ENCODE assay signal across 10 mouse cellular contexts in genomic region chr9:119192202-119192990, GRCm38 (mm10). TPM values are rescaled to one million over a fixed set of nuclear protein-coding genes. Genes with fewer than 3 reads are reported as not detected.
DNase-seq lines count a peak whose midpoint lies in the region; ATAC-seq lines count a peak whose summit lies in the region.
"Had no signal": no experiment of that assay in that cellular context is flagged by ENCODE, and none has a peak within 500 bp of the region (broad histone marks: within the 10 kb centered on the region; RNA-seq: fewer than 3 reads in every experiment).

No protein-coding gene starts in this region.

- H3K9me3 ChIP-seq in neural tube, embryonic 15.5 days (replicated peaks): no peaks in the 10 kb centered on the region
- H3K9me3 ChIP-seq in kidney, embryonic 15.5 days (replicated peaks): no peaks in the 10 kb centered on the region

- no peak overlapping the region for H3K27ac ChIP-seq in neural tube, embryonic 15.5 days (replicated peaks)
- no peak overlapping the region for H3K27ac ChIP-seq in kidney, embryonic 15.5 days

- H3K4me2 ChIP-seq in neural tube, embryonic 15.5 days: no peak overlapping the region
- H3K4me2 ChIP-seq in kidney, embryonic 15.5 days: no peak overlapping the region

- ATAC-seq in CD4-positive, CD25-positive, alpha-beta regulatory T cell, adult 4 months: no peak
- ATAC-seq in neural tube, embryonic 15.5 days (ENCODE audit: low FRiP score): no peak
- ATAC-seq in common myeloid progenitor, adult 5-6 weeks (replicated peaks; ENCODE audit: low read depth, poor library complexity, severe bottlenecking): 0 out of 2 replicates have a peak, but pooled peaks have one; percentile 15
- peak; percentile 85 for ATAC-seq in kidney, embryonic 15.5 days (replicated peaks; ENCODE audit: low FRiP score)

- WGBS in neural tube, embryonic 15.5 days: 37% methylated on average over 11 of the region's 11 CpGs
- 33% methylated on average over 11 of the region's 11 CpGs for WGBS in kidney, embryonic 15.5 days

- H3K27me3 ChIP-seq in neural tube, embryonic 15.5 days (replicated peaks): no peaks in the 10 kb centered on the region
- no peaks in the 10 kb centered on the region for H3K27me3 ChIP-seq in kidney, embryonic 15.5 days

- no peak overlapping the region for H3K4me3 ChIP-seq in neural tube, embryonic 15.5 days (replicated peaks)
- no peak overlapping the region for H3K4me3 ChIP-seq in kidney, embryonic 15.5 days (replicated peaks)

- DNase-seq in CD4-positive, CD25-positive, alpha-beta regulatory T cell, adult 2 months (ENCODE audit: low read depth, low spot score): peak; percentile 65
- peak; percentile 23 for DNase-seq in neural tube, embryonic 10.5 days (ENCODE audit: extremely low spot score, low spot score)
- peak; percentile 44 to 56 for DNase-seq in lung, postnatal 4 days
- DNase-seq in urinary bladder, postnatal 25 days (ENCODE audit: low spot score): peak; percentile 82

- H3K4me1 ChIP-seq in neural tube, embryonic 15.5 days: no peaks in the 10 kb centered on the region
- no peaks in the 10 kb centered on the region for H3K4me1 ChIP-seq in kidney, embryonic 15.5 days

- no peaks in the 10 kb centered on the region for H3K36me3 ChIP-seq in neural tube, embryonic 15.5 days
- H3K36me3 ChIP-seq in kidney, embryonic 15.5 days: no peaks in the 10 kb centered on the region

- H3K9ac ChIP-seq in neural tube, embryonic 15.5 days (replicated peaks): no peak overlapping the region
- no peak overlapping the region for H3K9ac ChIP-seq in kidney, embryonic 15.5 days

RNA-seq across cellular contexts. Expression of gene Slc22a13, which starts 16.5 kb away (rescaled TPM):
- polyA plus RNA-seq in CD4-positive, CD25-positive, alpha-beta regulatory T cell, adult 4 months (2017; shearing (Covaris generic)): not detected
- polyA plus RNA-seq in neural tube, embryonic 15.5 days (2015; fragmentation: Nextera tagmentation; extraction: Ambion mirVana): 0.08 TPM in 1 of 2 replicates, not detected in the other
- not detected in 2 replicates for total RNA-seq in common myeloid progenitor, adult 5-6 weeks (2017)
- 7.6 and 9.8 TPM in 2 replicates for polyA plus RNA-seq in kidney, embryonic 15.5 days (2015; fragmentation: Nextera tagmentation; extraction: Ambion mirVana)
- polyA plus RNA-seq: heart, embryonic 14.5 days; neural tube, embryonic 14.5 days had no signal

RNA-seq across cellular contexts. Expression of gene Gm47289, which starts 33.4 kb away (rescaled TPM):
- not detected for polyA plus RNA-seq in CD4-positive, CD25-positive, alpha-beta regulatory T cell, adult 4 months (2017; shearing (Covaris generic))
- polyA plus RNA-seq in neural tube, embryonic 15.5 days (2015; fragmentation: Nextera tagmentation; extraction: Ambion mirVana): not detected in 2 replicates
- not detected in 2 replicates for total RNA-seq in common myeloid progenitor, adult 5-6 weeks (2017)
- polyA plus RNA-seq in kidney, embryonic 15.5 days (2015; fragmentation: Nextera tagmentation; extraction: Ambion mirVana): not detected in 2 replicates
- polyA plus RNA-seq: heart, embryonic 14.5 days; neural tube, embryonic 14.5 days had no signal

RNA-seq across cellular contexts. Expression of gene Acaa1b, which starts 35.5 kb away (rescaled TPM):
- polyA plus RNA-seq in CD4-positive, CD25-positive, alpha-beta regulatory T cell, adult 4 months (2017; shearing (Covaris generic)): not detected
- 5.6 and 6.4 TPM in 2 replicates for polyA plus RNA-seq in neural tube, embryonic 15.5 days (2015; fragmentation: Nextera tagmentation; extraction: Ambion mirVana)
- total RNA-seq in common myeloid progenitor, adult 5-6 weeks (2017): not detected in 2 replicates
- 26.9 and 30.5 TPM in 2 replicates for polyA plus RNA-seq in kidney, embryonic 15.5 days (2015; fragmentation: Nextera tagmentation; extraction: Ambion mirVana)

Comparison
In these comparisons a context has a peak if more than half of its experiments do, and no peak if none do; other contexts are left out.
1. DNase-seq: peak in every context shown above with its lines; median percentile 82 in urinary bladder, postnatal 25 days; 65 in CD4-positive, CD25-positive, alpha-beta regulatory T cell, adult 2 months; 50 in lung, postnatal 4 days; 23 in neural tube, embryonic 10.5 days.
2. ATAC-seq: peak in common myeloid progenitor, adult 5-6 weeks (single experiment) and kidney, embryonic 15.5 days (single experiment); none in CD4-positive, CD25-positive, alpha-beta regulatory T cell, adult 4 months (single experiment) and neural tube, embryonic 15.5 days (single experiment).